Mouse (Mus musculus) heart, embryonic 14.5 days (tissue): Measurements from ENCODE around the gene Cdyl2. TPM values are rescaled to one million over a fixed set of nuclear protein-coding genes. Genes with fewer than 3 reads are reported as not detected.

ENCODE experiments used
- ATAC-seq: fragments of 200-750 bp; cut with Nextera tagmentation; 2 replicates; pipeline ENCODE4 v1.8.0; 2017; ENCODE audit warnings: low read depth, moderate TSS enrichment; ENCODE audit not compliant: insufficient number of reproducible peaks, insufficient read depth, low FRiP score
- H3K27ac ChIP-seq, 2 experiments: fragments of 200-500 bp in 1 of 2; fragments of 300-500 bp in 1 of 2; sonication (generic) in 1 of 2; replicated peaks in 1 of 2; 2 replicates each; pipeline ENCODE4 v1.5.1; 2012 to 2014; ENCODE audit warnings: low read depth in 2 of 2, low read length in 2 of 2, control low read depth in 1 of 2, mild to moderate bottlenecking in 1 of 2, mixed read lengths in 1 of 2; ENCODE audit not compliant: control insufficient read depth in 1 of 2, insufficient read depth in 1 of 2
- H3K27me3 ChIP-seq: fragments of 300-500 bp; sonication (generic); 2 replicates; pipeline ENCODE4 v1.6.1; 2014; ENCODE audit warnings: mild to moderate bottlenecking, low read length, control low read depth; ENCODE audit not compliant: control insufficient read depth, insufficient read depth
- H3K36me3 ChIP-seq: fragments of 300-500 bp; sonication (generic); 2 replicates; pipeline ENCODE4 v1.6.1; 2014; ENCODE audit warnings: mild to moderate bottlenecking, control low read depth, low read length, mixed read lengths; ENCODE audit not compliant: control insufficient read depth, insufficient read depth
- H3K4me1 ChIP-seq, 2 experiments: fragments of 200-500 bp in 1 of 2; fragments of 300-500 bp in 1 of 2; sonication (generic) in 1 of 2; 2 replicates each; pipeline ENCODE4 v1.6.1; 2012 to 2014; ENCODE audit warnings: low read length in 2 of 2, control low read depth in 1 of 2, mixed read lengths in 1 of 2; ENCODE audit not compliant: control insufficient read depth in 2 of 2, insufficient read depth in 2 of 2
- H3K4me2 ChIP-seq: fragments of 300-500 bp; sonication (generic); 2 replicates; pipeline ENCODE4 v1.6.1; 2014; ENCODE audit warnings: mild to moderate bottlenecking, low read length
- H3K4me3 ChIP-seq, 2 experiments: fragments of 200-500 bp in 1 of 2; fragments of 300-500 bp in 1 of 2; sonication (generic) in 1 of 2; 2 replicates each; pipeline ENCODE4 v1.5.1; 2012 to 2014; ENCODE audit warnings: low read length in 2 of 2, mild to moderate bottlenecking in 2 of 2, control low read depth in 1 of 2, low read depth in 1 of 2, moderate library complexity in 1 of 2; ENCODE audit not compliant: control insufficient read depth in 1 of 2, insufficient read depth in 1 of 2
- H3K9ac ChIP-seq: fragments of 300-500 bp; sonication (generic); 2 replicates; pipeline ENCODE4 v1.6.1; 2014; ENCODE audit warnings: mild to moderate bottlenecking, low read length
- H3K9me3 ChIP-seq: fragments of 300-500 bp; sonication (generic); 2 replicates; pipeline ENCODE4 v1.6.1; 2016; ENCODE audit warnings: low read length, control low read depth; ENCODE audit not compliant: control insufficient read depth
- WGBS: fragments of 180-500 bp; shearing (Covaris S2); extraction: QIAGEN DNeasy Blood & Tissue Kit; methylation state at CpG from one replicate; pipeline ENCODE4 v1.1.7; 2014; 5-methylcytosine and 5-hydroxymethylcytosine counted together
- polyA plus RNA-seq: library from polyadenylated mRNA; unstranded; fragments of >200 nt; fragmentation: Nextera tagmentation; extraction: Ambion mirVana; gene quantifications from 2 replicates; pipeline ENCODE4 v1.2.1, GENCODE M21; 2014

The Cdyl2 gene
- polyA plus RNA-seq, 1 experiment from 2014 or later = 5.1 TPM

GRCm38 (mm10) chr8:116649975-116650725 is 82.6 kb downstream of the Cdyl2 start:
- no peak overlapping the region for H3K27ac ChIP-seq
- no peaks in the 10 kb centered on the region for H3K36me3 ChIP-seq
- peaks cover 0 to 6% of the 10 kb centered on the region in 2 experiments; a peak in 2 of 4 replicates for H3K4me1 ChIP-seq
- H3K9me3 ChIP-seq = no peaks in the 10 kb centered on the region
- WGBS = 55% methylated on average over 16 of the region's 16 CpGs
- no peak for ATAC-seq
- H3K9ac ChIP-seq = no peak overlapping the region
- H3K4me3 ChIP-seq = no peak overlapping the region
- peak overlapping the region; percentile 16; the same call in 1 of the 2 replicates for H3K4me2 ChIP-seq
- no peaks in the 10 kb centered on the region for H3K27me3 ChIP-seq

DNA sequence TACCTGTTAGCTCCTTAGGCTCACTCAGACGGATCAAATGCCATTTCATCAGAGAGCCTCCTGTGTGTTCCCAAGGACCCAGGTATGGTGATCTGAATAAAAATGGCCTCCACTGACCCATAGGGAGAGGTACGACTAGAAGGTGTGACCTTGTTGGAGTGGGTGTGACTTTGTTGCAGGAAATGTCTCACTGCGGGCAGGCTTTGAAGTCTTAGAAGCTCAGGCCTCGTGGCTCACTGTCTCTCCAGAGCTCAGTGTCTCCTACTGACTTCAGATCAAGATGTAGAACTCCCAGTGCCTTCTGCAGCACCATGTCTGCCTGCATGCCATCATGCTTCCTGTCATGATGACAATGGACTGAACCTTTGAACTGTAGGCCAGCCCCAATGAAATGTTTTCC is 87.4 kb downstream of the Cdyl2 start:
- peaks cover 0 to 5% of the 10 kb centered on the region in 2 experiments; a peak in 2 of 4 replicates for H3K4me1 ChIP-seq
- no peak overlapping the region for H3K4me3 ChIP-seq
- no peaks in the 10 kb centered on the region for H3K36me3 ChIP-seq
- H3K4me2 ChIP-seq = no peak overlapping the region
- no peaks in the 10 kb centered on the region for H3K27me3 ChIP-seq
- no peaks in the 10 kb centered on the region for H3K9me3 ChIP-seq
- no peak overlapping the region for H3K27ac ChIP-seq
- no peak overlapping the region for H3K9ac ChIP-seq
- WGBS = 61% methylated on average over 4 of the region's 4 CpGs
- no peak for ATAC-seq

- Histone ChIP-seq H3K4me3 (no peak overlapping the region), H3K27ac (no peak overlapping the region), H3K4me2 (no peak overlapping the region), H3K9ac (no peak overlapping the region), H3K9me3 (no peaks in the 10 kb centered on the region), H3K36me3 (no peaks in the 10 kb centered on the region), H3K27me3 (no peaks in the 10 kb centered on the region), H3K4me1 (no peaks in the 10 kb centered on the region)
- no peak for ATAC-seq
- WGBS = 83% methylated on average over 10 of the region's 10 CpGs
These were observed 91.9 kb downstream of the Cdyl2 start for GRCm38 (mm10) chr8:116640925-116641324.

DNA sequence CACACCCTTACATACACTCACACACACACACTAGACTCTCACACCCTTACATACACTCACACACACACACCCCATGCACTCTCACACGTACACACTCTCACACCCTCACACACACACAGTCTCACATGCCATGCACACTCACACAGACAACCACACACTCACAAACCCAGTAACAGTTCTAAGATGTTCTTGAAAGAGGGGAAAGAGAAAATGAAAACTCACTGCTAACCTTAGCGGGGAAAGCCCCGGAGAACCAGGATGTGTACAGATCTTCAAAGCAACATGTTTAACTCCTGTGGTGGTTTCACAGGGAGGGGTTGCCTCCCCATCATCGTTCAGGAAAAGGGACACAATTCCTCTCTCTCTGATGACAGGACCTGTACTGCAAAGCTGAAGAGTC is 94.8 kb downstream of the Cdyl2 start:
- H3K9ac ChIP-seq = no peak overlapping the region
- H3K36me3 ChIP-seq = no peaks in the 10 kb centered on the region
- WGBS = 81% methylated on average over 4 of the region's 4 CpGs
- H3K4me1 ChIP-seq = no peaks in the 10 kb centered on the region
- H3K4me2 ChIP-seq = no peak overlapping the region
- no peak overlapping the region for H3K27ac ChIP-seq
- H3K9me3 ChIP-seq = no peaks in the 10 kb centered on the region
- no peaks in the 10 kb centered on the region for H3K27me3 ChIP-seq
- no peak for ATAC-seq
- H3K4me3 ChIP-seq = no peak overlapping the region

- H3K9ac ChIP-seq = no peak overlapping the region
- H3K27me3 ChIP-seq = no peaks in the 10 kb centered on the region
- WGBS = 91% methylated on average over 7 of the region's 7 CpGs
- no peaks in the 10 kb centered on the region for H3K9me3 ChIP-seq
- H3K4me1 ChIP-seq = no peaks in the 10 kb centered on the region
- H3K27ac ChIP-seq = no peak overlapping the region
- H3K4me2 ChIP-seq = no peak overlapping the region
- ATAC-seq = no peak
- H3K4me3 ChIP-seq = no peak overlapping the region
- H3K36me3 ChIP-seq = no peaks in the 10 kb centered on the region
These were observed 95.6 kb downstream of the Cdyl2 start for GRCm38 (mm10) chr8:116637193-116637592.

GRCm38 (mm10) chr8:116636396-116636795 is 96.4 kb downstream of the Cdyl2 start:
- H3K4me2 ChIP-seq = no peak overlapping the region
- no peaks in the 10 kb centered on the region for H3K9me3 ChIP-seq
- WGBS = 44% methylated on average over 10 of the region's 10 CpGs

DNA sequence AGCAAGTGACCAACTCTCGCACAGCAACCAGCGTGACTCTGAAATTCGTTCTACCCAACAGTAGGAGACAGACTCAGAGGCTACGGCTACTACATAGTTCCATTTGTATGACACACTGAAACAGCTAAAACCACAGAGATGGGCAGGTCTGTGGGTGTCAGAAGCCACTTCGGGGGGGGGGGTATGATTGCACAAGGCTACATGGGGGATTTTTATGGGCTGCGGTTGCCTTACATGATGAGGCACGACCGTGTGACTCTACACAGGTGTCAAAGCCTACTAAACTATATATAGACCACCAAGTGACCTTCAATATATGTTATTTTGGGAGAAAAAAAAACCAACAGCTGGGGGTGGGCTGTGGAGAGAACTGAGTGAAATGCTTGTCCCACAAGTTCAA is 96.8 kb downstream of the Cdyl2 start:
- Histone ChIP-seq H3K9me3 (no peaks in the 10 kb centered on the region), H3K9ac (no peak overlapping the region), H3K27ac (no peak overlapping the region), H3K4me1 (no peaks in the 10 kb centered on the region), H3K36me3 (no peaks in the 10 kb centered on the region), H3K4me3 (no peak overlapping the region), H3K27me3 (no peaks in the 10 kb centered on the region), H3K4me2 (no peak overlapping the region)
- 73% methylated on average over 8 of the region's 8 CpGs for WGBS
- no peak for ATAC-seq

More at GRCm38 (mm10) chr8:116636396-116636795, 96.4 kb downstream of the Cdyl2 start:
- no peak overlapping the region for H3K27ac ChIP-seq
- no peaks in the 10 kb centered on the region for H3K4me1 ChIP-seq
- H3K36me3 ChIP-seq = no peaks in the 10 kb centered on the region
- no peak overlapping the region for H3K4me3 ChIP-seq
- no peaks in the 10 kb centered on the region for H3K27me3 ChIP-seq
- H3K9ac ChIP-seq = no peak overlapping the region
- ATAC-seq = no peak

GRCm38 (mm10) chr8:116635261-116635660 is 97.5 kb downstream of the Cdyl2 start:
- Histone ChIP-seq H3K4me1 (no peaks in the 10 kb centered on the region), H3K27me3 (no peaks in the 10 kb centered on the region), H3K9me3 (no peaks in the 10 kb centered on the region), H3K36me3 (no peaks in the 10 kb centered on the region), H3K4me3 (no peak overlapping the region), H3K9ac (no peak overlapping the region), H3K4me2 (no peak overlapping the region), H3K27ac (no peak overlapping the region)
- ATAC-seq = no peak
- 86% methylated on average over 13 of the region's 13 CpGs for WGBS
